Mouse (Mus musculus) limb, embryonic 15.5 days (tissue): ENCODE measurements at regions not wholly inside any gene's neighbourhood (a gene's known extent, or its start where the extent isn't known, plus 50 kb on each side); places are given as distances from the start of the nearest gene placed in this dataset.

ENCODE experiments used
- ATAC-seq: fragments of 200-750 bp; cut with Nextera tagmentation; 2 replicates; pipeline ENCODE4 v1.8.0; 2017; ENCODE audit warnings: low read depth, moderate TSS enrichment; ENCODE audit not compliant: insufficient number of reproducible peaks, low FRiP score, low TSS enrichment
- H3K27ac ChIP-seq: fragments of 300-500 bp; sonication (generic); 2 replicates; pipeline ENCODE4 v1.5.1; 2015; ENCODE audit warnings: moderate library complexity, mild to moderate bottlenecking, inconsistent platforms
- H3K27me3 ChIP-seq: fragments of 300-500 bp; sonication (generic); 2 replicates; pipeline ENCODE4 v1.6.1; 2015; ENCODE audit warnings: inconsistent platforms
- H3K36me3 ChIP-seq: fragments of 300-500 bp; sonication (generic); 2 replicates; pipeline ENCODE4 v1.6.1; 2015; ENCODE audit warnings: inconsistent platforms
- H3K4me1 ChIP-seq: fragments of 300-500 bp; sonication (generic); 2 replicates; pipeline ENCODE4 v1.6.1; 2015; ENCODE audit warnings: inconsistent platforms
- H3K4me2 ChIP-seq: fragments of 300-500 bp; sonication (generic); 2 replicates; pipeline ENCODE4 v1.6.1; 2015; ENCODE audit warnings: mild to moderate bottlenecking, inconsistent platforms
- H3K4me3 ChIP-seq: fragments of 300-500 bp; sonication (generic); 2 replicates; pipeline ENCODE4 v1.5.1; 2015; ENCODE audit warnings: mild to moderate bottlenecking, inconsistent platforms
- H3K9ac ChIP-seq: fragments of 300-500 bp; sonication (generic); 2 replicates; pipeline ENCODE4 v1.6.1; 2015; ENCODE audit warnings: inconsistent platforms
- H3K9me3 ChIP-seq: fragments of 300-500 bp; sonication (generic); 2 replicates; pipeline ENCODE4 v1.6.1; 2016; ENCODE audit warnings: inconsistent platforms
- WGBS: fragments of 180-500 bp; shearing (Covaris S2); methylation state at CpG from one replicate; pipeline ENCODE4 v1.1.7; 2015; 5-methylcytosine and 5-hydroxymethylcytosine counted together

- no peak for ATAC-seq
Measured at GRCm38 (mm10) chr9:61583281-61584072, 211.3 kb downstream of the Tle3 start.

DNA sequence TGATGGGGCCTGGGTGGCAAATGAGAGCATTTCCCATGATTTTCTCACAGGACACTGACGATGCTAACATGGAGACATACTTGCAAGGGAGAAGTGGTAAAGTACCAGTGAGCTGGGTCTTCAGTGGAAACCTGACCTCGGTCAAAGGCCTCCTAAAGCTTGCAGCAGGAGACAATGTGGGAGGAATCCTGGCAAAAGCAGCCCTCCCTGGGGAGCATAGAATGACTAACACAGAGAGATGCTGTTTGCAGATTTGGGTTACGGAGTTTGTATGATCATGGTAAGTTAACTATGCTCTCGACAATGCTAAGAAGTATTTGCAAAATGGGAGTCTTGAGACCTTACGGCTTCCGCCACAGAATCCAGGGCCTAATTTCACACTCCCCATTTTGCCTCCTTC, 208.9 kb downstream of the Tle3 start:
- H3K4me3 ChIP-seq = no peak overlapping the region
- H3K9ac ChIP-seq = no peak overlapping the region

More at GRCm38 (mm10) chr9:61583281-61584072, 211.3 kb downstream of the Tle3 start:
- Histone ChIP-seq H3K27ac (no peak overlapping the region), H3K36me3 (no peaks in the 10 kb centered on the region), H3K4me3 (no peak overlapping the region), H3K27me3 (no peaks in the 10 kb centered on the region), H3K4me1 (peaks cover 19% of the 10 kb centered on the region), H3K9me3 (no peaks in the 10 kb centered on the region), H3K4me2 (no peak overlapping the region), H3K9ac (no peak overlapping the region)
- WGBS = 33% methylated on average over 21 of the region's 21 CpGs

DNA sequence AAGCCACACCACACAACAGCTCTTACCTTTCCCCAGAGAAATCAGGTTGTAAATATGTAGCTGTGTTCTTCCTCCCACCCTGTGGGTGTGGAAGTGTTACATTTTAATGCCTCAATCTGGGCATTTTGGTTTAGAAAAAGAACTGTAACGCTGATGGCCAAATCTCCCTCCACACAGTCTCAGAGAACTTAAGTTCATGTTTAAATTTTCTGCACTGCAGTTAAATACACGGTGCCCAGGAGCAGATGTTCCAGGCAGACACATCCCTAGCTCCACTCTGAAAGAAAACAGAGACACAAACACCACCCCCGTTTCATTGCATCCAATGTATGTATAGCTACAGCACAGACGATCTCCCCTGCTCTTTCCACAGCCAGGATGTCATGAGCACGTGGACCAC, 206.1 kb downstream of the Tle3 start:
- no peak overlapping the region for H3K4me2 ChIP-seq
- no peak for ATAC-seq
- no peaks in the 10 kb centered on the region for H3K9me3 ChIP-seq
- no peaks in the 10 kb centered on the region for H3K27me3 ChIP-seq
- no peak overlapping the region for H3K4me3 ChIP-seq
- no peak overlapping the region for H3K27ac ChIP-seq
- WGBS = 49% methylated on average over 5 of the region's 5 CpGs
- no peak overlapping the region for H3K9ac ChIP-seq
- peaks cover 25% of the 10 kb centered on the region for H3K4me1 ChIP-seq
- H3K36me3 ChIP-seq = no peaks in the 10 kb centered on the region

More for the DNA sequence above, 208.9 kb downstream of the Tle3 start:
- H3K4me2 ChIP-seq = no peak overlapping the region
- H3K27me3 ChIP-seq = no peaks in the 10 kb centered on the region
- no peaks in the 10 kb centered on the region for H3K9me3 ChIP-seq
- no peaks in the 10 kb centered on the region for H3K36me3 ChIP-seq
- no peak overlapping the region for H3K27ac ChIP-seq
- ATAC-seq = no peak
- peaks cover 24% of the 10 kb centered on the region for H3K4me1 ChIP-seq
- 83% methylated on average over 6 of the region's 6 CpGs for WGBS

GRCm38 (mm10) chr9:61573634-61574359, 201.6 kb downstream of the Tle3 start:
- Histone ChIP-seq H3K4me2 (no peak overlapping the region), H3K9ac (no peak overlapping the region), H3K36me3 (no peaks in the 10 kb centered on the region), H3K27ac (no peak overlapping the region), H3K9me3 (no peaks in the 10 kb centered on the region), H3K27me3 (no peaks in the 10 kb centered on the region), H3K4me1 (peaks cover 19% of the 10 kb centered on the region), H3K4me3 (no peak overlapping the region)
- ATAC-seq = no peak
- WGBS = 48% methylated on average over 21 of the region's 21 CpGs

- H3K9me3 ChIP-seq = no peaks in the 10 kb centered on the region
- H3K4me3 ChIP-seq = no peak overlapping the region
- H3K27me3 ChIP-seq = no peaks in the 10 kb centered on the region
- H3K36me3 ChIP-seq = no peaks in the 10 kb centered on the region
- no peak overlapping the region for H3K4me2 ChIP-seq
- H3K27ac ChIP-seq = no peak overlapping the region
- no peak overlapping the region for H3K9ac ChIP-seq
- ATAC-seq = no peak
- WGBS = 64% methylated on average over 8 of the region's 8 CpGs
- peaks cover 7% of the 10 kb centered on the region for H3K4me1 ChIP-seq
Measured at GRCm38 (mm10) chr9:61563017-61563416, 190.9 kb downstream of the Tle3 start.

DNA sequence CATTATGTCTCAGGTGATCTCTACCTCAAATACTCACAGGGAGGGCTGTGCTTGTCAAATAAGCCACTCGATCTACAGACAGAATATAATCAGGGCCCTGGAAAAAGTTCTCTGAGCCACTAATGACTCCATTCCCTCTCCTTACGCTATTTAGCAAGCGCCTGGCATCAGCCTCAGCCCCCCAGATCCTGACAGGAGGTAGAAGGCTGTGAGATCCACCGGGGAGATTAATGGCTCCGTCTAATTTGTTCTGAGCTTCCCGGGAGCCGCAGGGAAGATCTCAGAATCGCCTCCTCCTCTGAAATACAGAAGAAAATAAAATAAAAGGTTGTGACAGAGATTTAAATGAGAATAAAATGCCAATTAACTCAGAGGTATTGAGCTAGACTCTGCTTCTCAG, 189.4 kb downstream of the Tle3 start:
- WGBS = 32% methylated on average over 8 of the region's 8 CpGs
- H3K4me1 ChIP-seq = peaks cover 7% of the 10 kb centered on the region
- H3K9ac ChIP-seq = no peak overlapping the region
- H3K4me2 ChIP-seq = no peak overlapping the region
- ATAC-seq = no peak
- H3K4me3 ChIP-seq = no peak overlapping the region
- no peaks in the 10 kb centered on the region for H3K36me3 ChIP-seq
- H3K9me3 ChIP-seq = no peaks in the 10 kb centered on the region
- H3K27me3 ChIP-seq = no peaks in the 10 kb centered on the region
- H3K27ac ChIP-seq = no peak overlapping the region

GRCm38 (mm10) chr9:61558621-61559020, 186.5 kb downstream of the Tle3 start:
- peaks cover 7% of the 10 kb centered on the region for H3K4me1 ChIP-seq
- 67% methylated on average over 10 of the region's 10 CpGs for WGBS
- no peaks in the 10 kb centered on the region for H3K36me3 ChIP-seq
- no peak overlapping the region for H3K27ac ChIP-seq
- H3K9ac ChIP-seq = no peak overlapping the region
- 0 out of 2 replicates have a peak, but pooled peaks have one; percentile 41 for ATAC-seq
- H3K9me3 ChIP-seq = no peaks in the 10 kb centered on the region
- no peaks in the 10 kb centered on the region for H3K27me3 ChIP-seq
- no peak overlapping the region for H3K4me3 ChIP-seq
- no peak overlapping the region for H3K4me2 ChIP-seq

- H3K27ac ChIP-seq = no peak overlapping the region
- H3K9ac ChIP-seq = no peak overlapping the region
- 89% methylated on average over 7 of the region's 7 CpGs for WGBS
- H3K27me3 ChIP-seq = no peaks in the 10 kb centered on the region
- H3K36me3 ChIP-seq = no peaks in the 10 kb centered on the region
- H3K9me3 ChIP-seq = no peaks in the 10 kb centered on the region
- no peak overlapping the region for H3K4me2 ChIP-seq
- H3K4me1 ChIP-seq = peaks cover 7% of the 10 kb centered on the region
- H3K4me3 ChIP-seq = no peak overlapping the region
- ATAC-seq = no peak
Measured at GRCm38 (mm10) chr9:61557025-61557424, 184.9 kb downstream of the Tle3 start.

GRCm38 (mm10) chr9:61555173-61555572, 183.0 kb downstream of the Tle3 start:
- Histone ChIP-seq H3K27me3 (no peaks in the 10 kb centered on the region), H3K4me3 (no peak overlapping the region), H3K4me1 (peaks cover 7% of the 10 kb centered on the region), H3K9ac (no peak overlapping the region), H3K4me2 (no peak overlapping the region), H3K27ac (no peak overlapping the region), H3K36me3 (no peaks in the 10 kb centered on the region), H3K9me3 (no peaks in the 10 kb centered on the region)
- 78% methylated on average over 8 of the region's 8 CpGs for WGBS
- no peak for ATAC-seq

DNA sequence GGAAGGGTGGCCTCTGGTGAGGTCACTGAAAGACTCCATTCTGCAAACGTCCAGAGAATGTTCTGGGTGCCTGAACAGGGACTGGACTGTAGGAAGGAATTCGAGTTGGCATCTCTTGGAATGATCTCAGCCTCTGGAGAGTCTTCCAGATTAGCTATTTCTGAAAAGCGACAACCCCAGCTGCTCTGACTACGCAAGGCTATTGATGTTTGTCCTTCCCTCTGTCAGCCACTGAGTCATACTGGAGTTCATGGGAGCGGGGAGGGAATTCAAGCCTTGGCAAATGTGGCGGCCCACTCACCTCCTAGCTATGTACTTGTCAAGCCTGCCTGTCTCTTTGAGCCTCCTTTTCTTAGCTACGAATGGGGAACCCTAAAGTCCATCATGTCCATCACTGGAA, 182.4 kb downstream of the Tle3 start:
- WGBS = 63% methylated on average over 7 of the region's 7 CpGs
- no peak for ATAC-seq
- no peak overlapping the region for H3K4me3 ChIP-seq
- no peaks in the 10 kb centered on the region for H3K36me3 ChIP-seq
- no peak overlapping the region for H3K9ac ChIP-seq
- H3K4me1 ChIP-seq = peaks cover 7% of the 10 kb centered on the region
- H3K27me3 ChIP-seq = no peaks in the 10 kb centered on the region
- no peak overlapping the region for H3K4me2 ChIP-seq
- H3K27ac ChIP-seq = no peak overlapping the region
- no peaks in the 10 kb centered on the region for H3K9me3 ChIP-seq

DNA sequence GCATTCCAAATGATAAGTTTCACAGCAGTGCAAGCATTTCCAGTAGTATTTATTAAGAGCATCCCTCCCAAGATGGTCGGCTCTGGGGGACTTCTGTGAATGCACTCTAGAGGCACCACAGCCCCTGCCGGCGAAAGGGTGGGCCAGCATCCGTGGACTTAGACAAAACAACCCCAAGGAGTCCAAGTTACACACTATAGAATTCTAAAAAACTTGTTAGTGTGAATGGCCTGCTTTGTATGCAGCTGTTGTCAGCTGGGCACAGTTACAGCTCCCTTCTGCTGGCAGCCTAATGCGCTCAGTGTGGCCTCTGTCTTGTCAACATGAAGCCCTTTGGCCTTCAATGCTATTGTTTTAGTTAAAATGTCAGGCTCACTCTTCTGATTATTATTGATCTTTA, 181.5 kb downstream of the Tle3 start:
- no peak overlapping the region for H3K27ac ChIP-seq
- ATAC-seq = no peak

GRCm38 (mm10) chr9:61551361-61551760, 179.2 kb downstream of the Tle3 start:
- 71% methylated on average over 9 of the region's 9 CpGs for WGBS
- H3K9me3 ChIP-seq = no peaks in the 10 kb centered on the region
- peaks cover 3% of the 10 kb centered on the region; the same call in 1 of the 2 replicates for H3K4me1 ChIP-seq
- H3K27me3 ChIP-seq = no peaks in the 10 kb centered on the region
- no peak for ATAC-seq
- H3K27ac ChIP-seq = no peak overlapping the region
- H3K4me3 ChIP-seq = no peak overlapping the region
- H3K4me2 ChIP-seq = no peak overlapping the region
- no peaks in the 10 kb centered on the region for H3K36me3 ChIP-seq
- no peak overlapping the region for H3K9ac ChIP-seq

More for the DNA sequence above, 181.5 kb downstream of the Tle3 start:
- Histone ChIP-seq H3K4me3 (no peak overlapping the region), H3K36me3 (no peaks in the 10 kb centered on the region), H3K4me2 (no peak overlapping the region), H3K9me3 (no peaks in the 10 kb centered on the region), H3K9ac (no peak overlapping the region), H3K4me1 (peaks cover 5% of the 10 kb centered on the region), H3K27me3 (no peaks in the 10 kb centered on the region)
- 59% methylated on average over 5 of the region's 5 CpGs for WGBS
